11 mouse cellular contexts compared by ENCODE assay signal in the genomic region with DNA sequence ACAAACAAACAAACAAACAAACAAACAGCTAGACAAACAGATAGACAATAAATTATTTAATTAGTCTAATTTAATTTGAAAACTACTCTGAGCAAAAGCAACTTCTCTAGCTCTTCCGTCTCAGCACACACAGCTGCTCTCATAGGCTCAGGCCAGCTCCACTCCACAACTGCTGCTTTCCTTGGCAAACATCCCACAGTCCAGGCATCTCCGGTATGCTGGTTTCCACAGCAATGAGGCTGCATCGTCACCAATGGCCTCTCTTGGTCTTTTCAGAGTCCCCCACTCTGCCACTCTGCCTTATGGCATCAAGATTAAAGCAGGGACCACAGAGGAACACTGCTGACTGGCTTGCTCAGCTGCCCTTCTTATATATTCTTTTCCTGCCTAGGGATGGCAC. TPM values are rescaled to one million over a fixed set of nuclear protein-coding genes. Genes with fewer than 3 reads are reported as not detected.
DNase-seq lines count a peak whose midpoint lies in the region; ATAC-seq lines count a peak whose summit lies in the region.
"Had no signal": no experiment of that assay in that cellular context is flagged by ENCODE, and none has a peak within 500 bp of the region (broad histone marks: within the 10 kb centered on the region; RNA-seq: fewer than 3 reads in every experiment).

No protein-coding gene starts in this region.

- peaks cover 27% of the 10 kb centered on the region for H3K4me1 ChIP-seq in heart, embryonic 15.5 days (replicated peaks)
- H3K4me1 ChIP-seq: forebrain, embryonic 13.5 days had no signal

- no peak overlapping the region for H3K4me2 ChIP-seq in heart, embryonic 15.5 days
- H3K4me2 ChIP-seq: forebrain, embryonic 13.5 days; midbrain, embryonic 12.5 days had no signal

- H3K9ac ChIP-seq in heart, embryonic 15.5 days: no peak overlapping the region
- H3K9ac ChIP-seq: forebrain, embryonic 13.5 days; midbrain, embryonic 12.5 days had no signal

- no peaks in the 10 kb centered on the region for H3K27me3 ChIP-seq in heart, embryonic 15.5 days
- H3K27me3 ChIP-seq: forebrain, embryonic 13.5 days; midbrain, embryonic 12.5 days had no signal

- no peaks in the 10 kb centered on the region for H3K36me3 ChIP-seq in heart, embryonic 15.5 days
- H3K36me3 ChIP-seq: midbrain, embryonic 12.5 days had no signal

- WGBS in heart, embryonic 15.5 days: 15% methylated on average over 3 of the region's 3 CpGs

- ATAC-seq in heart, embryonic 15.5 days (replicated peaks; ENCODE audit: insufficient number of reproducible peaks, insufficient read depth, low FRiP score, low read depth): peak; percentile 89
- ATAC-seq: forebrain, embryonic 13.5 days had no signal

- H3K4me3 ChIP-seq in heart, embryonic 15.5 days: no peak overlapping the region
- H3K4me3 ChIP-seq: forebrain, embryonic 13.5 days; midbrain, embryonic 12.5 days had no signal

- peak overlapping the region; percentile 60 for H3K27ac ChIP-seq in heart, embryonic 15.5 days
- H3K27ac ChIP-seq: forebrain, embryonic 13.5 days; midbrain, embryonic 12.5 days had no signal

- no peaks in the 10 kb centered on the region for H3K9me3 ChIP-seq in heart, embryonic 15.5 days (replicated peaks)
- H3K9me3 ChIP-seq: midbrain, embryonic 12.5 days had no signal

- peak; percentile 69 to 70 for DNase-seq in cerebellum, postnatal 10 days
- no peak for DNase-seq in cerebellum, adult 9-11 months
- peak; percentile 68 for DNase-seq in 3134 (ENCODE audit: extremely low read depth, insufficient read length, low spot score)
- DNase-seq in kidney, postnatal 25 days: peak; percentile 80 to 85
- no peak for DNase-seq in layer of hippocampus, adult 8-10 months (ENCODE audit: low spot score in 2 of 2)
- DNase-seq in layer of hippocampus, adult 18-20 months (ENCODE audit: low spot score in 2 of 2): no peak
- DNase-seq in cerebellum, adult 8-10 months: no peak
- DNase-seq: right cerebral cortex, postnatal 4 days had no signal

RNA-seq across cellular contexts. Expression of a gene that starts 18.4 kb away (rescaled TPM):
- polyA plus RNA-seq in heart, embryonic 15.5 days (2015; fragmentation: Nextera tagmentation; extraction: Ambion mirVana): 61.5 and 66.3 TPM in 2 replicates
- total RNA-seq in layer of hippocampus, adult 8-10 months (2022): 10 to 100 TPM in 2 of 4 experiments, 1 to 10 TPM in 2; 8.5 to 13.7 (median 11.2) TPM
- 10 to 100 TPM in 1 of 2 experiments, 1 to 10 TPM in 1; 8.5 to 10.6 TPM for total RNA-seq in layer of hippocampus, adult 18-20 months (2021)

RNA-seq across cellular contexts. Expression of a gene that starts 37.8 kb away (rescaled TPM):
- 1.8 and 3.9 TPM in 2 replicates for polyA plus RNA-seq in heart, embryonic 15.5 days (2015; fragmentation: Nextera tagmentation; extraction: Ambion mirVana)
- total RNA-seq in layer of hippocampus, adult 8-10 months (2022): 1 to 10 TPM; 1.7 to 6.2 (median 3.5) TPM
- total RNA-seq in layer of hippocampus, adult 18-20 months (2021): 1 to 10 TPM; 2.2 to 2.3 TPM

RNA-seq across cellular contexts. Expression of a gene that starts 51.7 kb away (rescaled TPM):
- polyA plus RNA-seq in heart, embryonic 15.5 days (2015; fragmentation: Nextera tagmentation; extraction: Ambion mirVana): 35.0 and 42.6 TPM in 2 replicates
- total RNA-seq in layer of hippocampus, adult 8-10 months (2022): 100 to 1,000 TPM; 126 to 141 (median 133) TPM
- total RNA-seq in layer of hippocampus, adult 18-20 months (2021): 100 to 1,000 TPM; 163 to 164 TPM

Comparison
In these comparisons a context has a peak if more than half of its experiments do, and no peak if none do; other contexts are left out.
1. DNase-seq: peak in cerebellum, postnatal 10 days (2 of 2), 3134 (single experiment) and kidney, postnatal 25 days (2 of 2); none in cerebellum, adult 9-11 months (single experiment), layer of hippocampus, adult 8-10 months (0 of 2), layer of hippocampus, adult 18-20 months (0 of 2) and cerebellum, adult 8-10 months (single experiment).